Mouse (Mus musculus) left cerebral cortex, adult 11 months (tissue): ENCODE data around the gene Snx9.
A peak's percentile ranks its signal among the peaks of the same experiment; 100 is the strongest.

Experiments used
- DNase-seq: peaks from one replicate; pipeline ENCODE4 v3.0.0; 2022; ENCODE audit warnings: low spot score

Snx9 gene

DNA sequence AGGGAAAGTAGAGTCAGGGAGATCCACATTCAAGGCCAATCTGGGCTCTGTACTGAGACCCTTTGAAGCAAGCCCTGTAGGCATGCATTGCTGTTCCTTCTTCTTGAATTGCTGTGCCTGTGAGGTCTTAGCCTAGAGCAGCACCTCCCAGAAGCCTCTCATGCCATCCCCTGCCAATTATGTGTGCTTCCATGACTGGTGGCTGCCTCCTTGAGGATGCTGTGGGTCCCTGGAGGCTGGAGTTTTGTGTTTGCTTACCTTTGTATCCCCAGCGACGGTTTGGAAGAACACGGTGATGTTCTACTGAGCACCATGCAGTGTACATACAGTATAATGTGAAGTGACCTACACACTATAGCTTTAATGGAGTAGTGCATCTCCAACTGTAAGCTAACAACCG, 4.2 kb downstream of the Snx9 start:
- DNase-seq, result no peak

GRCm38 (mm10) chr17:5846101-5846500, 5.0 kb downstream of the Snx9 start:
- no peak for DNase-seq

- DNase-seq, result no peak
Observed at GRCm38 (mm10) chr17:5848706-5849415, 7.7 kb downstream of the Snx9 start.

- DNase-seq, result peak; percentile 35
Observed at GRCm38 (mm10) chr17:5849421-5849910, 8.3 kb downstream of the Snx9 start.

DNA sequence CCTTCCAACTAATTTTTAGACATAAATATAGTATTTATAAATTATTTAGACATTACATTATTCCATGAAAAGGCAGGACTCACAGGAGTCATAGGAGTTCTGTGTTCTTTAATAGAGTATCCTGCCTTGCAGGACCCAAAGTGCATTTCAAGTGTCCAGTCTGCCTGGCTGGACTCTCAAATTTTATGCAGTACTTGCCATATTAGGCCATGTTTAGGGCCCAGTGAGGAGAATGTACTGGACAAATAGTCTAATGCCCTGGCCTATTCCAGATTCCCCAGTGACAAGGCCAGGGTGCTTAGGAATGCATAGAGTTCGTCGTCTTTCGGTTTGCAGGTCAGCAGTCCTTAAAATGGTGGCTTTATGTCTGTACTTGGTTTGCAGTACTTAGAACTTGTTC, 8.9 kb downstream of the Snx9 start:
- no peak for DNase-seq

DNA sequence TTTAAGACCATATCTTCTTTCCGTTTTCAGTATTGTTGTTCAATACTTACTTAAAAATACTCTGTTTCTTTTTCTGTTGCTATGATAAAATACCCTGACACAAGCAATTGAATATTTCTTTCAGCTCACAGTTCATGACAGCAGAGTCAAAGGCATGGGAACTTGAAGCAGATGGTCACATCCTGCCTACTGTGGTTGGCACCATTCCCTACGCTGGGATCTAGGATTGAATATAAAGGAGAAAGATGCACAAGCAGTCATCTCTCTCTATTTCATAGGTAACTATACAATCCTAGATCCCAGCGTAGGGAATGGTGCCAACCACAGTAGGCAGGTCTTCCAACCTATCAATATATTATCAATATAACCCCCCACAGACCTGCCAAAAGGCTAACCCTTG, 9.3 kb downstream of the Snx9 start:
- DNase-seq, result no peak

DNA sequence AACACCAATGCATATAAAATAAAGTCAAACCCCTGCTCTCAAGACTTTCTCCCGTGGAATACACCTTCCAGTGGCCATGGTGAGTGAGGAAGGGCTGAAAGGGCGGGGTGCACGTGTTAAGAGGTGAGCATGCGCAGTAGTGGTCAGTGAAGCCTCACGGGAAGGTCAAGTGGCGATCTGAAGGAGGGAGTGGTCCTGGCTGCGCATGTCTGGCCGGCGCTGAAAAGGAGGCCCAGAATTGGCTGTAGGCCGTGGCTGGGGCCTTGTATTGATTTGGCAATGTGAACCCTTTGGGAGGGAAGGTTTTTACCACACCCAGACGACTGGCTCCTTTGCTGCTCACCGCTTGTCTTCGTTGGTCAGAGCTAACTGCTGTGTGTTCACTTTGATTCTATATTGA, 12.8 kb downstream of the Snx9 start:
- no peak for DNase-seq

DNA sequence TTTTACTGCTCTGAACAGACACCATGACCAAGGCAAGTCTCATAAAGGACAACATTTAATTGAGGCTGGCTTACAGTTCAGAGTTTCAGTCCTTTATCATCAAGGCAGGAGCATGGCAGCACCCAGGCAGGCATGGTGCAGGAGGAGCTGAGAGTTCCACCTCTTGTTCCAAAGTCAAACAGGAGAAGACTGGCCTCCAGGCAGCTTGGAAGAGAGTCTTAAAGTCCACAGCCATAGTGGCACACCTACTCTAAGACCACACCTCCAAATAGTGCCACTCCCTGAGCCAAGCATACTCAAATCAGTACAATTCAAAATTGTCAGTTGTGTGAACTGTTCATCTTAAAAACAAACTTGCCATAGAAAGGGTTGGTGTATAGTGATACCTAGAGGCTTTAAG, 14.4 kb downstream of the Snx9 start:
- DNase-seq, result no peak

DNA sequence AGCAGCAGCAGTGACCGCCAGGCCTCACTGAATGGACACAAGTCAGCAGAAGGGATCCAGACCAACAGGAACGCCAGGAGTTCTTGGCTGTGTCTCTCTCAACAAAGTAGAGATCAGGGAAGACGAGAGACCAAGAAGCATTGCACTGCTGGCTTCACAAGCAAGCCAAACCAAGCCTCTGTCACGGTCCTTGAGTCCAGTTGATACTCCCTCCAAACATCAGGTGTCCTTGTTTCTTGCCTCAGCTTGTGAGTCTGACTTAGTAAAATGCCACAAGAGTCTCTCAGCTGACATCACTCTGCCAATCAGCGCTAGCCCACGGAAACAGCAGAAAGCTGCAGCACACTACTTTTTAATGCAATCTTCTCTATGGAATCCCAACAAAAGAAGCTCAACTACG, 15.3 kb downstream of the Snx9 start:
- DNase-seq, result no peak

- no peak for DNase-seq
Observed at GRCm38 (mm10) chr17:5857206-5857605, 16.1 kb downstream of the Snx9 start.

DNA sequence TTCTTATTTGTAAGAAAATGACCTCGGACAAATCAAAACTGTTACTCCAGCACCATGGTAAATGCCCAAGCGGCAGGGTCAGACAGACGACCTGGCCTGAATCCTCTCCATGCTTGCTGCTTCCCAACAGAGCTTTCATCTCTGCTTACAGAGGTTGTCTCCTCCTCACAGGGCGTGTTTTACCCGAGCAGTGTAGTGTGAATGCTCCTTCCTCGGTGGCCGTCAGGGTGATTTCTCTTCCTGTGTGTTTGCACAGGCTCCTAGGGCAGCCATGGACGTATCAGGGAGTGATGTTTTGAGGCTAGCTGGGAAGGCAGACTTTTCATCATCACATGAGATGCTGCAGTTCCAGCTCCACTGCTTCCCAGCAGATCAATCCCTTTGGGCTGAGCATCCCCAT, 17.1 kb downstream of the Snx9 start:
- no peak for DNase-seq

- DNase-seq, result no peak
Observed at GRCm38 (mm10) chr17:5862285-5862684, 21.2 kb downstream of the Snx9 start.

DNA sequence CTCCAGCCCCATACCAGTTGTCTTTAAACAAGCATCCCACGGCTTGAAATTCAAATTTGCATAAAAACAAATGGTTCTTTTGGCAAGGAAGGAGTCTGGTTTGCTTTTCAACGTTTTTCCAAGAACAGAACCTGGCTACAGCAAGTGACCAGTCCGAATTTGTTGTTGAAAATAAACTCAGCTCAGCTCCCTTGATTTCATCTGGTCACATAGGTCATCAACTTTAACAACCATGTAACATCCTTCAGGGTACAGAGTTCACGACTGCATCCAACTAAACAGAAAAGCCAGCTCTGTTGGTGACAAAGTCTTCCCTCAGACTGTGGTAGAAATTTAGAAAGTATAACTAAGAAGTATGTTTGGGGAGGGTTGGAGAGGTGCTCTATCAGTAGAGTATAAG, 21.7 kb downstream of the Snx9 start:
- no peak for DNase-seq

DNA sequence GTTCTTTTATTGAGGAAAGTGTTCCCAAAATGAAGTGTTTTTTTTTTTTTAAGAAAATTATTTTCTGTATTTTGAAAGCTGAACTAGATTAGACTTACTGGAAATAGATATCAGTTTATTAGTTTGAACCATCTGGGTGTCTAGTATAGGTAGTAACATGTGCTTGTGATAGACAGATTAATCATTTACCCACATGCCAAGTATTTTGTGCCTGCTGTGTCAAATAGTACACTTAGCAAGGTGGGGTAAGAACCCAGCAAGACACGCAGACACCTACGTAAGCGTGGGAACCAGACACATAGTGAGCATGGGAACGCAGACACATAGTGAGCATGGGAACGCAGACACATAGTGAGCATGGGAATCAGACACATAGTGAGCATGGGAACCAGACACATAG, 22.6 kb downstream of the Snx9 start:
- DNase-seq, result no peak

DNA sequence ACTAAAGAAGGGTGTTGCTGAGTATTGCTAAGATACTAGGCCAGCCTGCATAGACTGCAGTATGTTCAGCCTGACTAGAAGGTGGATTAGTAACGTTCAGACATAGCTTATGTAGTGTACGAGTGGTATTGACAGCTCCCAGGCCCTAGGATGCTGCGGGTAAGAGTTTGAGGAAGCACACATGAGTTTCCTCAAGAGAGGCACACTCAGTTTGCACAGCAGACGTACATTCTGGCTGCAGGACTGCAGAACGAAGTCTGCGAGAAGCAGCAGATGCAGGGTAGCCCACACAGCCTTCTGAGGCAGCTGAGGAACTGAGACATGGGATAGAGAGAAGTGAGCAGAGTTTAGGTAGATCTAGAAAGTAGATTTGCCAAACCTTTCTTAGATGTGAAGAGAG, 26.3 kb downstream of the Snx9 start:
- no peak for DNase-seq

DNA sequence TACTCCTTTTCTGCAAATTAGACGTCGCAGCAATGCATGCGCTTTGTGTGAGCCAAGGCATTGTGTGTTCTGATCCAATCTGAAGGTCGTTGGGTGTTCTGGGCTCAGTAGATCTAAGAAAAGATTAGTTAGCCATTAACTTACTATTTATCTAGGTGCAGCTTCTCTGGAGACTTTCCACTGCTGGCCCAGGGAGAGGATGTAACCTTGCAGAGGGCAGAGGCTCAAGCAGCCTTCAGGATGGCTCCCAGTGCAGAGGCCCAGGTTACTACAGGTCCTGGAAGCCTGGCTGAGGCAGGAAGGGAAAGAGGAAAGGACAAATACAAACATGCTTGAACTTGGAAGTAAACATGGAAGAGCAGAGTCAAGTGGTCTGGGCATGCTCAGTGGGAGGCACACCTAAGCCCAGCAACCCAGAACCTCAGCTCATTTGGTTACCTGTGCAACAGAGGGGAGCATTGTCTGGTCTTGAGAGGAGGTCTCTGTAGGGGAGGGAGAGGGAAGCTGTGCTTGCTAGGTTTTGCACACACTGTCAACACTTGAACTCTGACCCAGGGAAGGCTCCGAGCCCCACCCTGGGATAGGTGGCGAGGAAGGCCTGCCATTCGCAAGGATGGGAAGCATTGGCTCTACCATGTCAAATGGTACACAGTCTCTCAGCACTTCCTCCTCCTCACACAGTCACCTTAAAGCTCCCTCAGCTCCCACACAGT, 27.3 kb downstream of the Snx9 start:
- no peak for DNase-seq

DNA sequence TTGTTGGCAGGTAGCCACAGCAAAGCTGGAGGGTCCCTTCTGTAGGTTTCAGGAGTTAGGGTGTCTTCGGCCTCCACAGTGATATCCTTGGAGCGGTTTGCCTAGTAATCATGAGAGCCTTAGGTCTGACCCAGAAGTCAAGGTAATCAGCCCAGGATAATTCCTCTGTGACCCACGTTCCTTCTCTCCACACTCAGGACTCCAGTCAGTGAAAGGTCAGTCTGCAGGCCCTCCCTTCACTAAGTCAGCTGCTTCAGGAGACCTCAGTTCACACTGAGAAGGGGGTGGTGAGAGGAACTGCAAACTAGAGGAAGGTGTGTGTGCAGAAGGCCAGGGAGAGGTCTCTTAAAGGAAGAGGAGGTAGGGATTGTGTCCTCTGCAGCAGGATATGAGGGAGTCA, 28.3 kb downstream of the Snx9 start:
- no peak for DNase-seq

GRCm38 (mm10) chr17:5870002-5870401, 28.9 kb downstream of the Snx9 start:
- no peak for DNase-seq

DNA sequence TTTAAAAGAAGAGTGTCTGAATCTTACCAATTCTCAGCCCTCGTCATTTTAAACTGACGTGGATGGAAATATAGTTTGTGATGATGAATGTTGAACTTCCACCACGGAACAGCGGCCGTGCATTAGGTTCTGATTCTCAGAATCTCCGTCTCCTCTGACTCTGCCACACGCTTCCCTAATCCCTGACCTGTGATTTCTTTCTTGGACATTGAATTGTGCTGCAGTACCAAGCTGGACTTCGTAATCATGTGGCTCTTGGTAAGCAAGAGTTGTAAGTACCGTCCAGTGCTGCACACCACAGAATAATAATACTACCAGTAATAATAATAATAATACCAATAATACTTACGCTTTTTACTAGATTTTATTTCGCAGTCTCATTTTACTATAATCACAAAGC, 29.6 kb downstream of the Snx9 start:
- no peak for DNase-seq

GRCm38 (mm10) chr17:5872506-5872905, 31.4 kb downstream of the Snx9 start:
- DNase-seq, result no peak

DNA sequence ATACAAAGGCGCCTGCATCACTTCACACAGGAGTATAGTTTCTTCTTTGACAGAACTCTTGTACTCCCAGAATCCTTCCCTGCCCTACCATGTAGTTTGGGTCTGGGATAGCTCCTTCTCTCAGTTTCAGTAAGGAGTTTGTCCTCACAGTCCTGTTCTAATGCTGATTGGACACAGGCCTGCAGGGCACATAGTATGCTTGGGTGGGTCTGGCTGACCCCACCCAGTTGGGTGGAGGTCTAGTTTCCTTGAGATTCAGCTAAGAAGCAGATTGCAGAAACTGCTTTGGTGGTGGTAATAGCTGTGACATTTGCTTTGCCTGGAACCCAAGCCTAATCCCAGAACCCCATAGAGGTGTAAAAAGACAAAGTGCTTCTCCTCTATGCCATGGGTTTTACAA, 33.4 kb downstream of the Snx9 start:
- no peak for DNase-seq

DNA sequence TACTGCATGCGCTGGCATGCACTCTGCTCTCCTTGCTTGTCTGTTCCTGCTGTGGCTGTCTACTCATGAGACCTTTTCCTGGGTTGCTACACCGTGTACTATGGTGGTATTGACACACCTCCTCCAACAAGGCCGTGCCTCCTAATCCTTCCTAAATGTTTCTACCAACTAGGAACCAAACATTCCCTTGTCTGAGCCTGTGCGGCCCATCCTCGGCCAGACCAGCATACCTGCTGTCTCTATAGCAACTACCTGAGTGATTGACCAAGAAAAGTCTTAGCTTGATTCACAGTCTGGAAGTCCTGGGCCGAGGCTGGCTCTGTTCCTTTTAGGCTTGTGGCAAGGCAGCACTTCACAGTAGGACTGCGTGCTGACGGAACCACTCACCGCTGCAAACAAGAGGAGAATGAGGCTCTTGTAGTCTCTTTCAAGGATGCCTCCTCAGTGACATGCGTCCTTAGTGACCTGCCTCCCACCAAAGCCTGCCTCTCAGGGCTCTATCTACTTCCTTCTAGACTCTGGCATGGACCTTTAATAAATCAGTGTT, 36.6 kb downstream of the Snx9 start:
- DNase-seq, result no peak

DNA sequence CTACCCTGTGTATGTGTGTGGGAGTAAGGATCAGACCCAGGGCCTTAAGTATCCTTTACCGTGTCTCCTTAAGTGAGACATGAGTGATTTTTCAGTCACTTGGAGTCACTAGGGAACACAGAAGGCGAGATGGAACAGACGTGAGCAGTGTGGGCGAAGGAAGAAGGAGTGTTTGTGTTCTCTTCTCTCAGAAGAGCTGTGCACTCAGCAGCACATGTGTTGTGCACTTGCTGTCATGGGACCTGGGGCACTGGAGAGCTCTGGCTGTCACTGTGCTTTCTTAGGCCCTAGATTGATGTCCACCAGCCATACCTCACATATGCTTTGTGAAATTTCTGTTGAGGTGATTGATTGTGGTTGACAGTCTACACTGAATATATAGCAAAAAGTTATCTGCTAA, 37.7 kb downstream of the Snx9 start:
- no peak for DNase-seq

- DNase-seq, result no peak
Observed at GRCm38 (mm10) chr17:5885474-5885873, 44.3 kb downstream of the Snx9 start.
